In genomic region chr2:154807689-154808088, GRCm38 (mm10) we compare ENCODE assay signal across 31 mouse cellular contexts. TPM values are rescaled to one million over a fixed set of nuclear protein-coding genes. Genes with fewer than 3 reads are reported as not detected.
DNase-seq lines count a peak whose midpoint lies in the region; TF ChIP-seq lines count a peak whose summit lies in the region.
"Had no signal": no experiment of that assay in that cellular context is flagged by ENCODE, and none has a peak within 500 bp of the region (broad histone marks: within the 10 kb centered on the region; RNA-seq: fewer than 3 reads in every experiment).

No protein-coding gene starts in this region.

- no peak for TF ChIP-seq CTCF in liver, adult 2 months (IDR thresholded peaks at IDR 0.05; ENCODE audit: low read depth, low read length)

- no peaks in the 10 kb centered on the region for H3K27me3 ChIP-seq in liver, adult 2 months (ENCODE audit: control insufficient read depth, insufficient read depth, low read length)
- H3K27me3 ChIP-seq: CH12.LX; embryonic facial prominence, embryonic 13.5 days; embryonic facial prominence, embryonic 15.5 days; forebrain, embryonic 12.5 days; Patski had no signal

- no peak overlapping the region for H3K27ac ChIP-seq in liver, adult 2 months (replicated peaks; ENCODE audit: insufficient read depth, low read depth, low read length)
- H3K27ac ChIP-seq: embryonic facial prominence, embryonic 13.5 days; embryonic facial prominence, embryonic 15.5 days; forebrain, embryonic 10.5 days; forebrain, embryonic 12.5 days had no signal

- no peak for TF ChIP-seq POLR2A in liver, adult 2 months (IDR thresholded peaks at IDR 0.05; ENCODE audit: extremely low read depth, insufficient read depth, low read length)

- H3K9ac ChIP-seq in liver, adult 2 months (ENCODE audit: low read depth, low read length) = no peak overlapping the region
- H3K9ac ChIP-seq: embryonic facial prominence, embryonic 13.5 days; embryonic facial prominence, embryonic 15.5 days; forebrain, embryonic 12.5 days had no signal

- 14% methylated on average over 1 of the region's 1 CpGs for WGBS in liver, adult 2 months

- H3K4me1 ChIP-seq in liver, adult 2 months (ENCODE audit: control insufficient read depth, insufficient read depth, low read length) = peaks cover 16% of the 10 kb centered on the region

- DNase-seq in liver, adult 2 months (ENCODE audit: extremely low read depth, low read depth, low spot score) = peak; percentile 59
- DNase-seq in liver = no peak
- DNase-seq in CD4-positive, CD25-positive, alpha-beta regulatory T cell, adult 2 months (ENCODE audit: low read depth, low spot score) = peak; percentile 27
- peak; percentile 27 for DNase-seq in T-cell, adult 2 months (ENCODE audit: low spot score)
- DNase-seq in embryo, embryonic 10 days (ENCODE audit: low spot score) = no peak
- DNase-seq in right cerebral cortex, adult 18-20 months = no peak
- no peak for DNase-seq in retina, embryonic 14.5 days (ENCODE audit: low spot score)
- DNase-seq: adrenal gland, adult 8-10 months; adrenal gland, postnatal 14 days; adrenal gland, postnatal 36 days; cerebellum, adult 11-12 months; cerebellum, adult 2 months; cerebellum, adult 9-10 months; cerebellum, postnatal 10 days; cerebellum, postnatal 25 days; embryo, embryonic 11 days had no signal

- peaks cover 29% of the 10 kb centered on the region; the same call in 1 of the 2 replicates for H3K79me2 ChIP-seq in liver, adult 2 months (ENCODE audit: control insufficient read depth, insufficient read depth, low read length)

- H3K36me3 ChIP-seq in liver, adult 2 months (ENCODE audit: control insufficient read depth, insufficient read depth, low read length) = no peaks in the 10 kb centered on the region
- H3K36me3 ChIP-seq: embryonic facial prominence, embryonic 13.5 days; embryonic facial prominence, embryonic 15.5 days; forebrain, embryonic 12.5 days had no signal

- no peak overlapping the region for H3K4me3 ChIP-seq in liver, adult 2 months (ENCODE audit: insufficient read depth, low read depth, low read length)
- H3K4me3 ChIP-seq: embryonic facial prominence, embryonic 13.5 days; embryonic facial prominence, embryonic 15.5 days; erythroblast, embryonic 14.5 days; forebrain, embryonic 10.5 days; forebrain, embryonic 12.5 days had no signal

RNA-seq across cellular contexts. Expression of gene a, which starts 16.5 kb away (rescaled TPM):
- total RNA-seq in liver, adult 2 months (2014; rRNA removed) = not detected in 2 replicates
- not detected in 2 replicates for polyA plus RNA-seq in liver, adult 2 months (2012; rRNA removed)
- total RNA-seq: adrenal gland, adult 18-20 months; adrenal gland, adult 8-10 months; adrenal gland, postnatal 14 days; adrenal gland, postnatal 36 days; G1E had no signal
- polyA plus RNA-seq: C2C12; erythroblast, embryonic 14.5 days; Patski had no signal

RNA-seq across cellular contexts. Expression of gene Raly, which starts 16.8 kb away (rescaled TPM):
- total RNA-seq in liver, adult 2 months (2014; rRNA removed) = 57.6 and 61.0 TPM in 2 replicates
- polyA plus RNA-seq in liver, adult 2 months (2012; rRNA removed) = 79.0 and 82.2 TPM in 2 replicates

RNA-seq across cellular contexts. Expression of gene Gm14214, which starts 37.9 kb away (rescaled TPM):
- total RNA-seq in liver, adult 2 months (2014; rRNA removed) = not detected in 2 replicates
- polyA plus RNA-seq in liver, adult 2 months (2012; rRNA removed) = not detected in 2 replicates
- total RNA-seq: adrenal gland, adult 18-20 months; adrenal gland, adult 8-10 months; adrenal gland, postnatal 14 days; adrenal gland, postnatal 36 days; CH12.LX; G1E had no signal
- polyA plus RNA-seq: C2C12; cerebellum, adult 2 months; cortical plate, adult 2 months; embryonic facial prominence, embryonic 11.5 days; embryonic facial prominence, embryonic 13.5 days; embryonic facial prominence, embryonic 15.5 days; erythroblast, embryonic 14.5 days; forebrain, embryonic 10.5 days; forebrain, embryonic 12.5 days; forebrain, embryonic 14.5 days; forebrain, embryonic 16.5 days; frontal cortex, adult 2 months; G1E; Patski had no signal

Comparison
In these comparisons a context has a peak if more than half of its experiments do, and no peak if none do; other contexts are left out.
1. DNase-seq: peak in liver, adult 2 months (single experiment), CD4-positive, CD25-positive, alpha-beta regulatory T cell, adult 2 months (single experiment) and T-cell, adult 2 months (single experiment); none in liver (single experiment), embryo, embryonic 10 days (single experiment), right cerebral cortex, adult 18-20 months (single experiment) and retina, embryonic 14.5 days (single experiment).